Comparison of ENCODE assay signal across 8 mouse cellular contexts in the genomic region with DNA sequence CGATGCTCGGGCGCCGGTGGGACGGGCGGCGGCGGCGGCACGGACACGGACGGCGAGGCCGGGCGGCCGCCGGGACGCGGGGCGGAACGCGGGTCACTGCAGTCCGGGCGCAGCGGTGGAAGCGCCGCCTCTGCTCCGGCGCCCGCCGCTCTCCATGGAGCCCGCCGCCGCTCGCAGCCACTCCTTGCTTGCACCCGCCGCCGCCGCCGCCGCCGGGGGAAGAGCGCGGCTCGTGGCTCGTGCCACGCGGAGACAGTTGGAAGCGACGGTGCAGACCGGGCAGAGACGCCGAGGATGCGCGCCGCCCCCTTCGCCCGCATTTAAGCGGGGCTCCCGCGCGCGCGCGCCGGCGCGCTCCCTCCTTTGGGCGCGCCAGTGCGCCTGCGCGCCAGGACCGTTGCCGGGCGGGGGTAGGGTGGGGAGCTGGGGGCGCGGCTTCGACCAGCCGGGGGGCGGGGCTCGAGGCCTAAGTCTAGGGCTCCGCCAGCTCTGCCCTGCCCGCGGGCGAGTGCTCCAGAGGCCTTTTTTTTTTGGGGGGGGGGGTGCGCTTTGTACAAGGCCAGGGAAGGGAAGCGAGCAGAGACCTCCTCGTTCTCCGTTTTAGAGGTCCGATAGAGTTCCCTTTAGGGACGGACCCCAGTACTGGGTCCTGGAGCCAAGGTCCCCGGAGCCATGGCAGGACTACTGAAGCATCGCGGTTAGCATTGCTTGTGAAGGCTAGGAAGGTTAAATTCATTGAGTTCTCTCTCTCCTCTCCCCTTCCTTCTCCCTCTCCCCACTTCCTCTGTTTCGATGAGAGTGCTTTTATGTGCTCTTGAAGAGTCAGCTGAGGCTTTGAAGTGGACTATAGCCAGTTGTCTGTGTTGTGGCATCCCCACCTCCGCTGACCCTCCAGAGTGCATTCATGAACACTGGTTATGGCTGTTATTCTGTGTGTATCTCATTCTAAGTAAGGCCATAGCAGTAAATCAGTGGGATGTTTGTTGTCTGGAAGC. TPM values are rescaled to one million over a fixed set of nuclear protein-coding genes. Genes with fewer than 3 reads are reported as not detected.
DNase-seq lines count a peak whose midpoint lies in the region; ATAC-seq and TF ChIP-seq lines count a peak whose summit lies in the region.

A gene (minus strand): TSS at position 296 of the 995 bp plus-strand sequence.

- no peaks in the 10 kb centered on the region for H3K36me3 ChIP-seq in embryonic facial prominence, embryonic 13.5 days
- H3K36me3 ChIP-seq in heart, adult 2 months (ENCODE audit: control insufficient read depth, insufficient read depth, low read length) = peaks cover 5% of the 10 kb centered on the region; the same call in 1 of the 2 replicates
- H3K36me3 ChIP-seq in limb, embryonic 15.5 days = no peaks in the 10 kb centered on the region

- WGBS in embryonic facial prominence, embryonic 13.5 days = 1% methylated on average over 82 of the region's 97 CpGs
- WGBS in heart, adult 2 months = 1% methylated on average over 94 of the region's 97 CpGs
- WGBS in limb, embryonic 15.5 days = 1% methylated on average over 55 of the region's 97 CpGs

- TF ChIP-seq POLR2A in heart, adult 2 months (IDR thresholded peaks at IDR 0.05; ENCODE audit: insufficient read depth, low read depth, low read length) = peak; percentile 81

- peak; percentile 80 for DNase-seq in 3T3-L1 (ENCODE audit: low read depth, low spot score)
- peak; percentile 90 to 97 for DNase-seq in adrenal gland, postnatal 36 days
- peak; percentile 90 to 92 for DNase-seq in heart, adult 2 months
- DNase-seq in kidney, adult 8-10 months = peak; percentile 71 to 78
- DNase-seq in spleen, postnatal 4 days (ENCODE audit: low spot score in 2 of 2) = peak; percentile 90 to 96

- no peaks in the 10 kb centered on the region for H3K9me3 ChIP-seq in embryonic facial prominence, embryonic 13.5 days
- no peaks in the 10 kb centered on the region for H3K9me3 ChIP-seq in limb, embryonic 15.5 days

- peaks cover 4% of the 10 kb centered on the region; the same call in 1 of the 2 replicates for H3K79me2 ChIP-seq in heart, adult 2 months (replicated peaks; ENCODE audit: control insufficient read depth, insufficient read depth, low read length)

- peak within 1 kb of the TSS; percentile 93 for H3K4me3 ChIP-seq in embryonic facial prominence, embryonic 13.5 days
- H3K4me3 ChIP-seq in heart, adult 2 months = peak within 1 kb of the TSS; percentile 52
- peak within 1 kb of the TSS; percentile 88 for H3K4me3 ChIP-seq in limb, embryonic 15.5 days

- peak within 1 kb of the TSS; percentile 78 for H3K4me2 ChIP-seq in embryonic facial prominence, embryonic 13.5 days
- H3K4me2 ChIP-seq in limb, embryonic 15.5 days = peak within 1 kb of the TSS; percentile 61

- ATAC-seq in embryonic facial prominence, embryonic 13.5 days (ENCODE audit: insufficient number of reproducible peaks, insufficient read depth, low FRiP score, low TSS enrichment, low read depth) = peak; percentile 88
- peak; percentile 91 for ATAC-seq in limb, embryonic 15.5 days (ENCODE audit: insufficient number of reproducible peaks, low FRiP score, low TSS enrichment, low read depth)
- peak; percentile 43 for ATAC-seq in monocyte, adult 5-6 weeks (replicated peaks; ENCODE audit: insufficient number of reproducible peaks, low FRiP score, low TSS enrichment, poor library complexity, severe bottlenecking)

- TF ChIP-seq EP300 in heart, adult 2 months (IDR thresholded peaks at IDR 0.05; ENCODE audit: insufficient read depth, low read depth, low read length) = no peak

- TF ChIP-seq CTCF in heart, adult 2 months (IDR thresholded peaks at IDR 0.05) = peak; percentile 11; the same call in 1 of the 2 replicates

- H3K27me3 ChIP-seq in embryonic facial prominence, embryonic 13.5 days = no peaks in the 10 kb centered on the region
- H3K27me3 ChIP-seq in heart, adult 2 months (ENCODE audit: control insufficient read depth, insufficient read depth, low read length) = no peaks in the 10 kb centered on the region
- no peaks in the 10 kb centered on the region for H3K27me3 ChIP-seq in limb, embryonic 15.5 days

- H3K9ac ChIP-seq in embryonic facial prominence, embryonic 13.5 days = peak within 1 kb of the TSS; percentile 97
- peak within 1 kb of the TSS; percentile 97 for H3K9ac ChIP-seq in heart, adult 2 months (ENCODE audit: low read depth, low read length)
- H3K9ac ChIP-seq in limb, embryonic 15.5 days = peak within 1 kb of the TSS; percentile 90

- intact Hi-C loops in heart, adult 2 months (cut with DNase I) = loop anchor here (2.0 to 5.0 kb wide), 3 partner anchors 93 to 211 kb away; no protein-coding TSS in a partner anchor

- peaks cover 39% of the 10 kb centered on the region for H3K4me1 ChIP-seq in embryonic facial prominence, embryonic 13.5 days
- H3K4me1 ChIP-seq in heart, adult 2 months (ENCODE audit: control insufficient read depth, insufficient read depth, low read length) = peaks cover 10% of the 10 kb centered on the region
- peaks cover 29% of the 10 kb centered on the region for H3K4me1 ChIP-seq in limb, embryonic 15.5 days

- peak within 1 kb of the TSS; percentile 91 for H3K27ac ChIP-seq in embryonic facial prominence, embryonic 13.5 days
- peak within 1 kb of the TSS; percentile 90 for H3K27ac ChIP-seq in heart, adult 2 months
- peak within 1 kb of the TSS; percentile 90 for H3K27ac ChIP-seq in limb, embryonic 15.5 days

RNA-seq across cellular contexts. Expression of the gene that starts here (rescaled TPM):
- total RNA-seq in adrenal gland, postnatal 36 days (2021) = 100 to 1,000 TPM; 145 to 149 TPM
- polyA plus RNA-seq in embryonic facial prominence, embryonic 13.5 days (2015; fragmentation: Nextera tagmentation; extraction: Ambion mirVana) = 84.9 and 85.7 TPM in 2 replicates
- 100 to 1,000 TPM; 328 to 349 TPM for total RNA-seq in heart, adult 2 months (2021)
- polyA plus RNA-seq in heart, adult 2 months (2012; rRNA removed) = 48.8 and 109 TPM in 2 replicates
- polyA plus RNA-seq in limb, embryonic 15.5 days (2015; fragmentation: Nextera tagmentation; extraction: Ambion mirVana) = 77.7 and 86.4 TPM in 2 replicates
- 60.2 to 71.0 TPM (median 66.3 TPM) in 3 replicates for total RNA-seq in monocyte, adult 5-6 weeks (2017)

Comparison
In these comparisons a context has a peak if more than half of its experiments do, and no peak if none do; other contexts are left out.
1. Peak in every context shown above with its lines: DNase-seq, ATAC-seq, H3K4me3 ChIP-seq and H3K27ac ChIP-seq.